Mouse (Mus musculus) cerebellum, postnatal 25 days (tissue): Measurements from ENCODE around the gene Safb2.

Source experiments
- DNase-seq, 2 experiments: peaks; one replicate each; pipeline ENCODE4 v3.0.0; 2021; ENCODE audit warnings: mixed read lengths in 2 of 2

Safb2 gene

GRCm38 (mm10) chr17:56515690-56516410 lies 68.5 kb downstream of the Safb2 start:
- DNase-seq: no peak

GRCm38 (mm10) chr17:56514916-56515315 lies 69.5 kb downstream of the Safb2 start:
- no peak for DNase-seq

- DNase-seq: no peak
Observed at GRCm38 (mm10) chr17:56514330-56514729, 70.1 kb downstream of the Safb2 start.

- DNase-seq: no peak
Observed at GRCm38 (mm10) chr17:56512310-56512709, 72.1 kb downstream of the Safb2 start, which contains the start of gene Znrf4. Znrf4 (minus strand) TSS chr17:56512431.

- no peak for DNase-seq
Observed at GRCm38 (mm10) chr17:56511707-56512090, 72.7 kb downstream of the Safb2 start.

DNA sequence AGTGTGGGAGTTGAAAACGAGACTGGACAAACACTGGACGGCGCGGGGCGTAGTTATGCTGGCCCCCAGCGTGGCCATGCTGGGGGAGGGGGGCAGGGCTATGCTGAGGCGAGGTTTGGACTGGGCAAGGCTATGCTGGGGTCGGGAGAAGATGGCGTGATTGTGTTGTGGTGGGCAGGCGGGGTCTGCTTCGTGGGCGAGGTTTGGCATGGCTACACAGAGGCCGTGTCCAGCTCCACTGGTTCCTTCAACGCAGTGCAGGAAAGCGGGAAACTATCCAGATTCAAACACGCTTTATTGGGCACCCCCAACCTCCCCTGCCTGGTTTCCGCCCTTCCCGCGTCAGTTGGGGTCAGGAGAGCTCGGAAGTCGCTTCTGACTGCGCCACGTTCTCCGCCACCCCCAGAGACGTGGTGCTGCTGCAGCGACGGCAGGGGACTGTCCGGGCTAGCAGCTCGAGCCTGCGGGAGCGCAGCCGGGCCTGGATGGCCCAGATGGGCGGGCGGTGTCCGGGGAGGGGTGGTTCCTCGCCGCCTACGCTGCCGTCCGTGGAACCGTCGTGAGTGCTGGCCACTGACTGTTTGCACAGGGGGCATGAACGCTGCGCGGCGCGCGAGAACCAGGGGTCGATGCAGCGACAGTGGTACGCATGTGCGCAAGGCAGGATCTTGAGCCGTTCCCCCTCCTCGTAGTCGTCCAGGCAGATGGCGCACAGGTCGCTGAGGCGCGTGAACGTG lies 73.2 kb downstream of the Safb2 start:
- peak; percentile 47 to 48 for DNase-seq
